Mouse (Mus musculus) right cerebral cortex, postnatal 36 days (tissue): Measurements from ENCODE around the gene Ccdc40.
"Not testable (repeated sequence)": the region's sequence is repeated elsewhere in the genome, so short reads cannot be mapped to it uniquely, and the experiment has no call there.

Source experiments
- DNase-seq, 2 experiments: peaks; one replicate each; pipeline ENCODE4 v3.0.0; 2022; ENCODE audit warnings: low spot score in 2 of 2, mixed read lengths in 1 of 2

The Ccdc40 gene

GRCm38 (mm10) chr11:119281030-119281429 is 52.7 kb downstream of the Ccdc40 start:
- no peak for DNase-seq

- DNase-seq: no peak
These were observed 57.6 kb downstream of the Ccdc40 start for GRCm38 (mm10) chr11:119285791-119286527.

GRCm38 (mm10) chr11:119287207-119287992 is 59.0 kb downstream of the Ccdc40 start:
- DNase-seq: no peak

GRCm38 (mm10) chr11:119292861-119293260 is 64.5 kb downstream of the Ccdc40 start:
- not testable (repeated sequence) for DNase-seq

GRCm38 (mm10) chr11:119297996-119298395 is 69.6 kb downstream of the Ccdc40 start:
- DNase-seq: no peak

GRCm38 (mm10) chr11:119298917-119299316 is 70.5 kb downstream of the Ccdc40 start:
- no peak for DNase-seq

GRCm38 (mm10) chr11:119299391-119300245 is 71.2 kb downstream of the Ccdc40 start, which contains the start of gene Eif4a3:
Eif4a3 (minus strand) TSS chr11:119300089.
- peak; percentile 87 for DNase-seq

GRCm38 (mm10) chr11:119300246-119300935 is 72.0 kb downstream of the Ccdc40 start:
- no peak for DNase-seq

- no peak for DNase-seq
These were observed 72.6 kb downstream of the Ccdc40 start for GRCm38 (mm10) chr11:119300986-119301385.

- no peak for DNase-seq
These were observed 76.7 kb downstream of the Ccdc40 start for GRCm38 (mm10) chr11:119304904-119305712.

- DNase-seq: no peak
These were observed 78.6 kb downstream of the Ccdc40 start for GRCm38 (mm10) chr11:119306762-119307657.

- DNase-seq: no peak
These were observed 79.2 kb downstream of the Ccdc40 start, which contains the start of gene Card14 for GRCm38 (mm10) chr11:119307658-119307867. Card14 (plus strand) TSS chr11:119307768.

GRCm38 (mm10) chr11:119307916-119308315 is 79.5 kb downstream of the Ccdc40 start:
- DNase-seq: no peak

- no peak for DNase-seq
These were observed 82.2 kb downstream of the Ccdc40 start for GRCm38 (mm10) chr11:119310621-119311020.

GRCm38 (mm10) chr11:119314252-119314936 is 86.0 kb downstream of the Ccdc40 start:
- DNase-seq: no peak
